Mouse (Mus musculus): Measurements from ENCODE around the gene March10. TPM values are rescaled to one million over a fixed set of nuclear protein-coding genes. Genes with fewer than 3 reads are reported as not detected.

March10 gene
- total RNA-seq, 2 experiments from 2014 or later: not detected

DNA sequence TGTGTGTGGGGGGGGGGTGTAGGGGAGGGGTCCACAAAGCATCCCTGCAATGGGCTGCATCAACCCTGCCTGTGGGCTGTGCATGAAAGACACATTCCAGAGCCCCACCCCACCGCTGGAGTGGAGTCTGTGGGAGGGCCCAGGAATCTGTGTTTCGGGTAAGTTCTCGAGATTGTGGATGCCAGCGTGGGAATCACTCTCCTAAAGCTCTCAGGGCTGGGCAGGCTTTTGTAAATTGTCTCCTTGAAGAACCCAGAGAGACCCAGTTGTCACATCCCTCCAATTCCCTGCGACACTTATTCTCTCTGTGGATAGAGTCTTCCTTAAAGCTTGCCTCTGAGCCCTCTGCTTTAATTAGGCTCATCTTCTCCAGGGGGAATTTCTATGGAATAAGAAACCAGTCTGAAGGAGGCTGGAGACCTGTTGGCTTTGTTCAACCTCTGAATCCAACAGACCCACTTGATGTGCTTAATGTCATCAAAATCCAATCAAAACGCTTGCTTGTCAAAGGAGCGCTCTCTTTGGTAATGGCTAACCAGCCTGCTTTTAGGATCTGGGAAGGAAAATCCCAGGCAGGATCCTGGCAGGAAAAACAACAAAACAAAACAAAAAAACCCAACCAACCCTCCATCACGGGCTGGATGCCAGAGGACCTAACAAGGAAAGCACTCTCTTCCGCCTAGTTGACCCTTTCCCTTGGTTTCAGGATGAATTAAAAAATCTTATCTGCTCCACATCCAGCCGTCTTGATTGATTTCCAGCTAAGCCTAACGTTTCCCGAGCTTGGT, 92.7 kb downstream of the March10 start:
- no peak for ATAC-seq (replicated peaks; ENCODE audit: low FRiP score, poor library complexity, severe bottlenecking)

DNA sequence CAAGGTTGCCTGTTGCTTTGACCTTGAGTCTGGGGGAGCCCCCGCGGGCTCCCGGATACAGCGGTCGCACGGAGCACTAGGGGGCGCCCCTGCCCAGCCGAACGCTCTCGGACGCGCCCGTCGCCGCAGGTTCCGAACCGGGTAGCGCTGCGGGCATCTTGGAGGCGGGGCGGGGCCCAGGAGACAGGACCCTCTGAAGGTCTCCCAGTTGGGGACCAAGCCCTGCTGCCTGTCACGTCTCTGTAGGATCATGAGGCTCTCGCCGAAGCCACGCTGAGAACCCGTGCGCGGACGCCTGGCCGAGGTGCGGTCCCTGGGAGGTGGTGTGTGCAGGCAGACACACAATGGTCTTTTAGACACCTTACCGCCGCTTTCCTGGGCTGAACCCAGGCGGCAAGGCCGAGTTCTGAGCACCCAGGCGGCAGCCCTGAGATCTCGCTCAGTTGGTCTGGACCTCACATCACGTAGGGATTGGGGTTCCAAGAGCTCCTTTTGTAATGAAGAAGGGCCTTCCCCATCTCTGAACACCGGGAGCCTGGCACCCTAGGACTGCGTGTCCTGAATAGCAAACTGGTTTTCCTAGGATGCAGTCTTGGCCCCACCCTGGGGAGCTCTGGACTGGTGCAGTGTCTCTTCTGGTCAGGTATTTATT, 93.5 kb downstream of the March10 start:
- peak; percentile 45 for ATAC-seq (replicated peaks; ENCODE audit: low FRiP score, poor library complexity, severe bottlenecking)

DNA sequence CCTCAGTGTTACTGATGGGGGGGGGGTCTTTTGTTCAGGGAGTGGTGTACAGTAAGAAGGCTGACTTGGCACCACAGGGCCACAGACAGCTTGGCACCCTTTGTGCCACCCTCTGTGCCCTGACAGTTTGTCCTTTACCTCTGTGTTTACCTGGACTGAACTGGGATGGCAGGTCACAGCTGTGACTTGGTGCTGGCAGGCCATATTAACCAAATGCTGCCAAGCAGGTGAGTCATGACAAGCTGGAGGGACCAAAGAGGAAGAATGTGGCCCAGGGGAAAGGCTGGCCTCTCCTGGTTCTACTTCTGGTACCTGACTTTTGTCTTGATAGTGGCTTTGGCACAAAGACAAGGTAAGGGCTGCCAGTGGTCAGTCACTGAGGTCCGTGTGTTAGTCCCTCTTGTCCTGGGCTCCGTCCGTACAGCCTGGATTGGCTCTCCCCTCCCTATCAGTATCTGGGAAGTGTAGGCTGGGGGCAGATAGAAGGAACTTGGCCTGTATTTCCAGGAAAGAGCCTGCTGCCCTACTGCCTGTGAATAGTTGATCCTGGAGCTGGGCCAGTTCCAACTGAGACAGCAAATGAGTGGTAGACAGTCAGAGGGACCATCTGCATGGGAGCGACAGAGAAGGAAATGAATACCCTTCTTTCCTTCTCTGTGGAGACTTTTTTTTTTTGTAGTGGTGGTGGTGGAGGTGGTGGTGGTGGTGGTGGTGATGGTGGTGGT, 94.3 kb downstream of the March10 start:
- ATAC-seq (replicated peaks; ENCODE audit: low FRiP score, poor library complexity, severe bottlenecking): no peak

DNA sequence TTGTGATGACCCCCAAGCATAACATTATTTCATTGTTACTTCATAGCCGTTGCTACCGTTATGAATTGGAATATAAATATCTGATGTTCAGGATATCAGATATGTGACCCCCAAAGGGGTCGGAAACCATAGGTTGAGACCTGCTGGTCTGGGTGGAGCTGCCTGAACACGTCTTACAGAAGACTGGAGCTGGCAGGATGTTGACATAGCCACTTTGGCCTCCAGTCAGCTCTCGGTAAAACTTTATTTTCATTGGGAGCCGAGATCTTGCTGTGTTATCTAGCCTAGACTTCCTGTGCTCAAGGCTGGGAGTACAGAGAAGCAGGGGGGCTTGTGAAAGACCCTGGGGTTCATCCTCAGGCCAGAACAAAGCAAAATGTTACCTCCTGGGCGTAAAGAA, 100.2 kb downstream of the March10 start:
- no peak for ATAC-seq (replicated peaks; ENCODE audit: low FRiP score, poor library complexity, severe bottlenecking)

DNA sequence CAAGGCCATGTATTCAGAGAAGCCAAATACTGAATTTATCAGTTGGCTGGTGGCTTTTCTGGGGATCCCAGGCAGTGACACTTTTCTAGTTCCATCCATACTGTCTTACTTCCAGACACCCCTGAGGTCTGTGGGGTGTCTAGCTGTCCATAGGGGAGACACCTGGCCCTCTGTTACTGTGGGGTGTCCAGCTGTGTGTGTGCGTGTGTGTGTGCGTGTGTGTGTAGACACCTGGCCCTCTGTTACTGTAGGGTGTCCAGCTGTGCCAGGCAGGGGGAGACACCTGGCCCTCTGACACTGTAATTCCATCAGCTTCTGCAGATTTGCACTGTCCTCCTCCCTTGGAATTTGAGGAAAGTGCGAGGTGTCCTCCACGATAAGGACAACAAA, 102.6 kb downstream of the March10 start:
- no peak for ATAC-seq (replicated peaks; ENCODE audit: low FRiP score, poor library complexity, severe bottlenecking)

DNA sequence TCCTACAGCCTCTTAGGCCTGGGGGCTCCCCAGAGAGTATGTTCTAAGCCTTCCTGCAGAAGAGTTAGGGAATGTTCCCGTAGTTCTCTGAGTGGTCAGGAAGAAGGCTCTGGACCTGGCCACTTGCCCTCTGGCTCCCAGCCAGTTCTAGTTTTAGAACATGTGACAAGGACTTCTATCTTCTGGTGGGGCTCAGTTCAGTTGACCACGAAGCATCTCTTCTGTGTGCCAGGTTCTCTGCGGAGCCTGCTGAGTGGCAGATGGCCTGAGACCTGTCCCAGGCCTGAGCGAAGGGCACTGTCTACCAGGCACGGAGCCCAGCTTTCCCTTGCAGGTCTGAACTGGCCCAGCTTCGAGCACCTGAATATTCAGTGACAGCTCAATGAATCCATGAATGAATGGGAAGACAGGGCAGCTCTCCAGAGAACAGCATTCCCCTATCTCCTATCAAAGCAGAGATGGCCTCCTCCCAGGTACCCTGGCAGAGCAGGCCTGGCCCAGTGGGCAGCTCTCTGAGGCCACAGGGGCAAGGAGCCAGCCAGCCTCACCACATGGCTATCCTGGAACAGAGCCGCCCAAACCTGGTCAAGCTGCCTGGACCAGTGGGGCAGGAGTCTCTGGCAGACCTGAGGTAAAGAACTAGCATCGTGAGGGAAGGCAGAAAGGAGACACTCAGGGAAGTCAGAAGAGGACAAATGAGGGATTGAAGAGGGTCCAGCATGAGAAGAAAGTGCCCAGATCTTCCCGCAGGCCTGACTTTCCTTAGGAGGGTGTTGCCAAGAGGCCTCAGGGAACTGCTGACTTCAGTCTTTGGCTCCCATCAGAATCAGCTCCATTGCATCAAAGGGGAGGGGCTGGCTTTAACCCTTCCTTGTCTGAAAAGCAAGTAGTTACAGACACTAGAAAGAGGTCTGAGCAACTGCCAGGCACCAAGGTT, 103.3 kb downstream of the March10 start:
- ATAC-seq (replicated peaks; ENCODE audit: low FRiP score, poor library complexity, severe bottlenecking): no peak

DNA sequence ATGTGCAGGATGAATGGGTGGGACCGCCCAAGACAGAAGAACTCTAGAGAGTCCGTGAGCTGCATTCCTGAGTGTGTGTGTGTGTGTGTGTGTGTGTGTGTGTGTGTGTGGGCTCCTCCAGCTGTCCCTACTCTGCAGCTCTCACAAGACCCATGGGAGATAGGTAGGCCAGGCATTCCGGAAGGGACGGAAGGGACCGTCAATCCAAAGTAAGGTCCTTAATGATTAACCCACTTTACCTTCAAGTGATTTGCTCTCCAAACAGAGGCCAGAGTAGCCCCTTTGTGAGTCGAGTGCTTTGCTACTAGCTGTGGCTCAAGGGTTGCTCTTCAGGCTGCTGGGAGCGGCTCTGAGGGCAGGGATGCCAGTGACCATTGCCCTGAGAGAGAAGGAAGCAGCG, 104.4 kb downstream of the March10 start:
- ATAC-seq (replicated peaks; ENCODE audit: low FRiP score, poor library complexity, severe bottlenecking): no peak

DNA sequence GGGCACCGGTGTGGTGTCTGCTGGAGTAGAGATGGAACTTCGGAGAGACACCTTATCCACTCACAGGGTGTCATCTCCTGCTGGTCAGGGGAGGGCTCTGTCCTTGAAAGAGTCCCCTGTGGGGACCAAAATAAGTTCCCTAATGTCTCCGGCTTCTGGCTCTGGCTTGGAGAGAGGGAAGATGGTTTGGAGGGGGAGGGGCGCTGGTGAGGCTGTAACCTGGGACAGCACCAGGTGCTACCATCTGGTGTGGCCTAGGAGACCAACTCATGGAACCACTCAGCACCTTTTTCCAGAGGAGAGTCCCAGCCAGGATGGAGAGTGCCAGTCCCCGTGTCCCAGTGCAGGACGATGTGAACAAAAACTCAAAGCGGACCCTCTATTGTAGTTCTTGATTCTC, 105.9 kb downstream of the March10 start:
- ATAC-seq (replicated peaks; ENCODE audit: low FRiP score, poor library complexity, severe bottlenecking): no peak

DNA sequence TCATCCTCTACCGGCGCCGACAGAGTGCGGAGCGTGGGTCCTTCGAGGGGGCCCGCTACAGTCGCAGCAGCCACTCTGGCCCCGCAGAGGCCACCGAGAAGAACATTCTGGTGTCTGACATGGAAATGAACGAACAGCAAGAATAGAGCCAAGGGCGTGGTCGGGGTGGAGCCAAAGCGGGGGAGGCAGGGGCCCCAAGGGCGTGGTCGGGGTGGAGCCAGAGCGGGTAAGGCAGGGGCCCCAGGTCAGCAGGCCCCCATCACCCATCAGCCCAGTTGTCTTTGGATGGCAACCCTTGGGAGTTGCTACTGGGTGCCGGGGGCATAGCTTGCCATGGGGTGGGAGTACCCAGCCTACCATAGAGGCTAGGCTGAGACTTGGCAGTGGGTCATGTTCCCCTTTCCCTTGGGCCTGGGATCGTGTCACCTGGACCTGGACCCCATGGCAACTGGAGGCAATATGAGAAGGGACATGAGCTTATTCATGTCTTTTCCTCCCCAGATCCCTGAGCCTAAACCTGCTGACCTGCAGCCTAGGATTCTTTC, 106.7 kb downstream of the March10 start:
- ATAC-seq (replicated peaks; ENCODE audit: low FRiP score, poor library complexity, severe bottlenecking): no peak

DNA sequence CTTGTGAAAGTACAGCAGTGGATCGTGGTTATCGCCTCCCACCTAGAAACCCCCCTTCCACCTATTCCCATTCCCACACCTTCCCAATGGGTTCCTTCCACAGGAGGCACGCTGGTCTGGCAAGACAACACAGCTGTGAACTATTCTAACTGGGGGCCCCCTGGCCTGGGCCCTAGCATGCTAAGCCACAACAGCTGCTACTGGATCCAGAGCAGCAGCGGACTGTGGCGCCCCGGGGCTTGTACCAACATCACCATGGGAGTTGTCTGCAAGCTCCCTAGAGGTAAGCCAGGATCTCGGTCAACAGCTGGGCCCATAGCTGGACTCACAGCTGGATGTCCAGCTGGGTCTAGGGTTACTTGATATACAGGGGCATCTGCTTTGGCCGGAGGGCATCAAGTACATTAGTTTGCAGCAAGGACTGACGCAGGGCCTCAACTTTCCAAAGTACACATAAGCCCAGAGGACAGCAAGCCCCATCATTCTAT, 108.0 kb downstream of the March10 start:
- ATAC-seq (replicated peaks; ENCODE audit: low FRiP score, poor library complexity, severe bottlenecking): no peak

DNA sequence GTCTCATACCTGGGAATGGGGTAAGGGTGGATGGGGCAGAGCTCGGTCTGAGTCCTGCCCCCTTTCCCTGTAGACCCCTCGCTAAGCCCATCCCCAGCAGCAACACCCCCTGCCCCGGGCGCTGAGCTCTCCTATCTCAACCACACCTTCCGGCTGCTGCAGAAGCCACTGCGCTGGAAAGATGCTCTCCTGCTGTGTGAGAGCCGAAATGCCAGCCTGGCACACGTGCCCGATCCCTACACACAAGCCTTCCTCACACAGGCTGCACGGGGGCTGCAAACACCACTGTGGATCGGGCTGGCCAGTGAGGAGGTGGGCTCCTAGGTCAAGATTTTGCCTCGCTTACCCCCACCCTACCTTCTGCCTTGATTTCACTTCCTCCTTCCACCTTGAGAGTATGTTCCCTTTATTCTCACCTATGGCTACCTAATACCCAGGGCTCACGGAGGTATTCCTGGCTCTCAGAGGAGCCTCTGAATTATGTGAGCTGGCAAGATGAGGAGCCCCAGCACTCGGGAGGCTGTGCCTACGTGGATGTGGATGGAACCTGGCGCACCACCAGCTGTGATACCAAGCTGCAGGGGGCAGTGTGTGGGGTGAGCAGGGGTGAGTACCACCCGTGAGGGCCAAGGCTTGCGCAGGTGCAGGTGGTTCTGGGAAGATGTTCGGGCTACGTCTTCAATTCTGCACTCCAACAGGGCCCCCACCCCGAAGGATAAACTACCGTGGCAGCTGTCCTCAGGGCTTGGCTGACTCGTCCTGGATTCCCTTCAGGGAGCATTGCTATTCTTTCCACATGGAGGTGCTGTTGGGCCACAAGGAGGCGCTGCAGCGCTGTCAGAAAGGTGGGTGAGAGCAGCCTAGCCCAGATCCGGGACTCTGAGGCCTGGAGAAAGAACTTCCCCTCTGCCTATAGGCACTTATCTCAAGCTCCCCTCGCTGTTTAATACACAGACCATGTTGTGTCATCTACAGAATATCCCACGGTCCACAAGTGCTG, 109.1 kb downstream of the March10 start:
- ATAC-seq (replicated peaks; ENCODE audit: low FRiP score, poor library complexity, severe bottlenecking): peak; percentile 62

DNA sequence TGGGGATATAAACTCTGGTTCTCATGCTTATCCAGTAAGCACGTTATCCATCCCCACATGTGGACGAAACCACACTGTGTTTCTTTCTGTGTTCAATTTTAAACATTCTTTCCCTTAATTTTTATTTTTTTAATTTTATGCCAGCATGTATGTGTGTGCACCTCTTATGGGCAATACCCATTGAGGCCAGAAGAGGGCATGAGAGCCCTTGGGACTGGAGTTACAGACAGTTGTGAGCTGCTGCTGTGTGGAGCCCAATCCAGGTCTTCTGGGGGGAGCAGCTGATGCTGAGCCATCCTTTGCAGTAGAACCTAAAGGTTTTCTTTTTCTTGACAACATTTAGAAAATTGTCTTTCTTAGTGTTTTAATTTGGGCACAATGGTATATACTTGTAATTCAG, 111.3 kb downstream of the March10 start:
- 0 out of 2 replicates have a peak, but pooled peaks have one; percentile 40 for ATAC-seq (replicated peaks; ENCODE audit: low FRiP score, poor library complexity, severe bottlenecking)

DNA sequence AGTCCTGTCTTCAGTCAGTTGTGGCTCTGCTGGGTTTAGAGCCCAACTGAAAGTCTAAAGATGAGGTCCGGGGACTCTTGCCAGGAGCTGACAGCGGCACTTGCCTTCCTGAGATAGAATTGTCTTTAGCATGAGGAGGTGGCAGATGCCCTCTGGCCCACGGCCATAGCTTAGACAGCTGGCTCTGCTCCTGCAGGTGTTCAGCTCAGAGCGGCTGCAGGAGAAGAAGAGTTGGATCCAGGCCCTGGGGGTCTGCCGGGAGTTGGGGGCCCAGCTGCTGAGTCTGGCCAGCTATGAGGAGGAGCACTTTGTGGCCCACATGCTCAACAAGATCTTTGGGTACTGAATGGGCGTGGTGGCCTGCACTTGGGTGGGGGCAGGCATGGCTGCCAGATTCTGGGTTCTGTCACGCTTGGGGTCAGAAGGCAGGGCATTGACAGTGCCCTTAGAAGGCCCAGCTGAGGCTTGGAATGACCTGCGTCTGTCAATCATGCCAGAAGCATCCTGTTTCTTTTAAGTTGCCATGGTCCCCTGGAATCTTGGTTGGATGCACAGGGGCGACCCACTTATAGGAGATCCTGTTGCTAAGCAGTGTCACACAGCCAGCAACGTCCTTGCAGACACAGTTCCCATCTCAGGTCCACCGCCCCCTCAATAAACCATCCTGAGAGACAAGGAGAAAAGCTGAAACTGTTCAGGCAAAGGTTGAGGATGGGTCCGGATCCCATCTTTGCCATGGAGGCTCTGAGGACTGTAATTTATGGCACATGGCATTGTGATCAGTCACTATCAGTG, 117.7 kb downstream of the March10 start:
- no peak for ATAC-seq (replicated peaks; ENCODE audit: low FRiP score, poor library complexity, severe bottlenecking)

DNA sequence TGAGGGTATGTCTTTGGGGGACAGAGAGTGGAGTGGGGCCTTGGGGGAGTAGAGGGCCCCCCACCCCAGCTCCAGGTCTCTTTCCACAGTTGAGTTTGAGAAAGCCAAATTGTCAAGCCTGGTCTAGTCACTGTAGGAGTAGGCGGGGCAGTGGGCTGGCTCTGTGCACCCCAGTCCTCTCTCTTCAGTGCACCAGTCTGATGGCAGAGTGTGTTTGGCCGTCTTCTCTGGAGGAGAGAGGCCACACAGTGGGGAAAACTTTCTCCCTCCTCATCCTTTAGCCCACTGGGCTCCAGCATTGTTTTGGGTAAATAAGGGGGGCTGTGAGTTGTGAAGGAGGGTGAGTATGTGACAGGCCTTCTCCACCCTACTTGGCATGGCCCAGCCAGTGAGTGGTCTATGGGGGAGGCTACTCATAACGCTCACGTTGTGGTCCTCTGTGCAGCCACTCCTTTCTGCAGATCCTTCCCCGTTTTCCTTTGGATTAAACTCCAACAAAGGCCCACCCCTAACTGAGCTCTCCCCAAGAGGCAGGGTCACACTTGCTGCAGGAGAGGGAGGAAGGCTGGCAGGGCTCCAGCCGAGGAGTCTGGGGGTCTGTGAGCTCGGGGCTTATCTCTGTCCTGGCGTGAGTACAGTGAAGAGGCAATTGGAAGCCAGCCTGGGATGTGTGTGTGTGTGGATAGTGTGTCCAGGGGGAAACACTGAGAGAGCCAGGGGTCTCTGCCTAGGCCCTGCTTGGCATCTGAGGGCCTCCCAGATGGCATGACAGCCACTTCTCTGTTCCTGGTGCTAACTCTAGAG, 122.5 kb downstream of the March10 start:
- no peak for ATAC-seq (replicated peaks; ENCODE audit: low FRiP score, poor library complexity, severe bottlenecking)

DNA sequence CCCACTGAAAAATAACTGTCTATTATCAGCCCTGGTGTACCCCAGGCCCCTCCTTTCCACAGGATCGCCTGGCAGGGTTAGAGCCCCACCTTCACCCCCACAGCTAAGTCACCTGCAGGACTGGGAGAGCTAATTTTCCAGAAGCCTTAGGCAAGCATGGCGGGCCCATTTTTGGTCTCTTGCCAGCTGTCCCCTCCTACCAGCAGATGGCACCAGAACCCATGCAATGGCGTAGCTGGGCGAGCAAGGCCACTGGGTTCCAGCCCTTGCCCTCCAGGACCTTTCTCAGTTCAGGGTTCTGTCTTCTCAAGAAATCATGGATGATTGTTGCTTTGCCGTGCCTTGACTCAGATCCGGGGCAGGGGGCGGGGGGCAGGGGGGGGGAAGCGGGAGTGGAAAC, 124.1 kb downstream of the March10 start:
- no peak for ATAC-seq (replicated peaks; ENCODE audit: low FRiP score, poor library complexity, severe bottlenecking)

DNA sequence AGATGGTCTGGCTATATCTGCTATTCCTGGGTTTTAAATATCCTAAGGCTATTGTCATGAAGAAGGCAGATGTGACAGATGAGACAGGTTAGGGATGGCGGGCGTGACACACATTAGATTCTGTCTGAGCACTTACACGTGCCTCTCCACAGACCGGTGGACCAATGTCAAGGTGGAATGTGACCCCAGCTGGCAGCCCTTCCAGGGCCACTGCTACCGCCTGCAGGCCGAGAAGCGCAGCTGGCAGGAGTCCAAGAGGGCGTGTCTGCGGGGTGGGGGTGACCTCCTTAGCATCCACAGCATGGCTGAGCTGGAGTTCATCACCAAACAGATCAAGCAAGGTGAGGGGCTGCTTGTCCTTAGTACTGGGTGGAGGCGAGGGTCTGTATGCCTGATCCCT, 124.8 kb downstream of the March10 start:
- ATAC-seq (replicated peaks; ENCODE audit: low FRiP score, poor library complexity, severe bottlenecking): no peak

DNA sequence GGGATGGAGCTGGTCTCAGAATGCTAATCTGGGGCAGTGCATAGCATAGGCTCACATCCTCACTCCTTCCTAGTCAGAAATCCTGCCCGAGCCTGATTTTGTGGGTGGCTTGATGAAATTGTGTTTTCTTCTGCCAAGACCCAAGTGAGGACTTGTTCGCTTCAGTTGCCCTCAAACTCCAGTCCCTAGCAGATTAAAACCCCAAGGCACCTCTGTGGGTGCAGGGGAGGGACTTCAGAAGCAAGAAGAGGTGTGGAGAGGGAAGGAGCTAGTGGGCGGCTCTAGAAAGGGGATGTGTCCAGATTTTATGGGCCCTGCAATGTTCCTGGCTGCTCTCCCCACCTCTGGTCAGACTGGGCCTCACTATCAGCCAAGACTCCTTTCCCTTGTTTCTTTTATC, 125.4 kb downstream of the March10 start:
- ATAC-seq (replicated peaks; ENCODE audit: low FRiP score, poor library complexity, severe bottlenecking): no peak
